Mouse (Mus musculus): ENCODE measurements at regions not wholly inside any gene's neighbourhood (a gene's known extent, or its start where the extent isn't known, plus 50 kb on each side); places are given as distances from the start of the nearest gene placed in this dataset.

GRCm38 (mm10) chr1:7535191-7535590, 2727.5 kb downstream of the Gm37988 start:
- DNase-seq (ENCODE audit: low spot score) (no peak), ATAC-seq (replicated peaks; ENCODE audit: low FRiP score, low TSS enrichment, low read depth) (no peak)
- H3K4me3 ChIP-seq (ENCODE audit: low read depth, low read length): no peak overlapping the region
- H3K27ac ChIP-seq (ENCODE audit: low read depth): no peak overlapping the region
- H3K36me3 ChIP-seq (ENCODE audit: control insufficient read depth, insufficient read depth, low read length): no peaks in the 10 kb centered on the region
- H3K9me3 ChIP-seq (ENCODE audit: control insufficient read depth, low read length): no peaks in the 10 kb centered on the region
- H3K4me1 ChIP-seq (replicated peaks; ENCODE audit: control insufficient read depth, insufficient read depth, low read length): no peaks in the 10 kb centered on the region
- H3K4me2 ChIP-seq (ENCODE audit: low read length): no peak overlapping the region
- H3K27me3 ChIP-seq (replicated peaks; ENCODE audit: control insufficient read depth, insufficient read depth, low read length): no peaks in the 10 kb centered on the region
- H3K9ac ChIP-seq (ENCODE audit: low read length): no peak overlapping the region

GRCm38 (mm10) chr1:7543492-7543891, 2735.8 kb downstream of the Gm37988 start:
- ATAC-seq (replicated peaks; ENCODE audit: low FRiP score, low TSS enrichment, low read depth) (0 out of 2 replicates have a peak, but pooled peaks have one; percentile 43), DNase-seq (ENCODE audit: low spot score) (no peak)
- Histone ChIP-seq H3K4me3 (ENCODE audit: low read depth, low read length) (no peak overlapping the region), H3K9ac (ENCODE audit: low read length) (no peak overlapping the region), H3K27me3 (replicated peaks; ENCODE audit: control insufficient read depth, insufficient read depth, low read length) (no peaks in the 10 kb centered on the region), H3K4me2 (ENCODE audit: low read length) (no peak overlapping the region), H3K4me1 (replicated peaks; ENCODE audit: control insufficient read depth, insufficient read depth, low read length) (no peaks in the 10 kb centered on the region), H3K9me3 (ENCODE audit: control insufficient read depth, low read length) (no peaks in the 10 kb centered on the region), H3K36me3 (ENCODE audit: control insufficient read depth, insufficient read depth, low read length) (no peaks in the 10 kb centered on the region), H3K27ac (ENCODE audit: low read depth) (no peak overlapping the region)
- WGBS: 23% methylated on average over 2 of the region's 2 CpGs

- Histone ChIP-seq H3K9me3 (ENCODE audit: control insufficient read depth, low read length) (no peaks in the 10 kb centered on the region), H3K27me3 (replicated peaks; ENCODE audit: control insufficient read depth, insufficient read depth, low read length) (no peaks in the 10 kb centered on the region), H3K36me3 (ENCODE audit: control insufficient read depth, insufficient read depth, low read length) (no peaks in the 10 kb centered on the region), H3K4me3 (ENCODE audit: low read depth, low read length) (no peak overlapping the region), H3K27ac (ENCODE audit: low read depth) (no peak overlapping the region), H3K4me2 (ENCODE audit: low read length) (no peak overlapping the region), H3K4me1 (replicated peaks; ENCODE audit: control insufficient read depth, insufficient read depth, low read length) (no peaks in the 10 kb centered on the region), H3K9ac (ENCODE audit: low read length) (no peak overlapping the region)
- no peak for DNase-seq (ENCODE audit: low spot score)
- ATAC-seq (replicated peaks; ENCODE audit: low FRiP score, low TSS enrichment, low read depth): no peak
- WGBS: 47% methylated on average over 2 of the region's 2 CpGs
These were observed 2740.6 kb downstream of the Gm37988 start for GRCm38 (mm10) chr1:7548261-7548660.

GRCm38 (mm10) chr1:7574787-7575186, 2767.1 kb downstream of the Gm37988 start:
- WGBS: 92% methylated on average over 1 of the region's 1 CpGs
- Histone ChIP-seq H3K27me3 (replicated peaks; ENCODE audit: control insufficient read depth, insufficient read depth, low read length) (no peaks in the 10 kb centered on the region), H3K9ac (ENCODE audit: low read length) (no peak overlapping the region), H3K27ac (ENCODE audit: low read depth) (no peak overlapping the region), H3K9me3 (ENCODE audit: control insufficient read depth, low read length) (no peaks in the 10 kb centered on the region), H3K4me3 (ENCODE audit: low read depth, low read length) (no peak overlapping the region), H3K36me3 (ENCODE audit: control insufficient read depth, insufficient read depth, low read length) (no peaks in the 10 kb centered on the region), H3K4me1 (replicated peaks; ENCODE audit: control insufficient read depth, insufficient read depth, low read length) (no peaks in the 10 kb centered on the region), H3K4me2 (ENCODE audit: low read length) (no peak overlapping the region)
- DNase-seq (ENCODE audit: low spot score) (no peak), ATAC-seq (replicated peaks; ENCODE audit: low FRiP score, low TSS enrichment, low read depth) (no peak)

DNA sequence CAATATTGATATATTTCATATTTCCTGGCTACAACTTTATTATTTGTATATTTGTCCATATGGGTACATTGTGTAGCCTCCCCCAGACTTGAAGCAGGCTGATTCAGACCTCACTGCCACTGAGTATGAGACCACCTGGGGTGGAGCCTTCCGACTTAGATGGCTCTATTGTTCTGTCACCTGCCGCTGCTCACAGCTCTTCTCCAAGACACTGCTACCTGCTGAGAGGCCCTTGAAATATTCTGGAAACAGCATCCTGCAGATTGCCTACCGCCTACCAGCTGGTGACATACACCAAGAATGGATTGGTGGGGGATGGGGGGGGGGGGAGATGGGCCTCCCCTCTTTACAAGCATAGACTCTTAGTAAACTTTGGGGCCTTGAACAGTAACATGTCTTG, 2778.7 kb downstream of the Gm37988 start:
- H3K9me3 ChIP-seq (ENCODE audit: control insufficient read depth, low read length): no peaks in the 10 kb centered on the region
- 68% methylated on average over 3 of the region's 3 CpGs for WGBS
- no peaks in the 10 kb centered on the region for H3K27me3 ChIP-seq (replicated peaks; ENCODE audit: control insufficient read depth, insufficient read depth, low read length)
- H3K36me3 ChIP-seq (ENCODE audit: control insufficient read depth, insufficient read depth, low read length): no peaks in the 10 kb centered on the region
- H3K9ac ChIP-seq (ENCODE audit: low read length): no peak overlapping the region
- DNase-seq (ENCODE audit: low spot score): no peak
- no peak overlapping the region for H3K4me2 ChIP-seq (ENCODE audit: low read length)
- H3K4me3 ChIP-seq (ENCODE audit: low read depth, low read length): no peak overlapping the region
- H3K27ac ChIP-seq (ENCODE audit: low read depth): no peak overlapping the region
- no peak for ATAC-seq (replicated peaks; ENCODE audit: low FRiP score, low TSS enrichment, low read depth)
- no peaks in the 10 kb centered on the region for H3K4me1 ChIP-seq (replicated peaks; ENCODE audit: control insufficient read depth, insufficient read depth, low read length)

- no peaks in the 10 kb centered on the region for H3K4me1 ChIP-seq (replicated peaks; ENCODE audit: control insufficient read depth, insufficient read depth, low read length)
- ATAC-seq (replicated peaks; ENCODE audit: low FRiP score, low TSS enrichment, low read depth): no peak
- H3K4me3 ChIP-seq (ENCODE audit: low read depth, low read length): no peak overlapping the region
- no peak overlapping the region for H3K9ac ChIP-seq (ENCODE audit: low read length)
- H3K36me3 ChIP-seq (ENCODE audit: control insufficient read depth, insufficient read depth, low read length): no peaks in the 10 kb centered on the region
- H3K27me3 ChIP-seq (replicated peaks; ENCODE audit: control insufficient read depth, insufficient read depth, low read length): no peaks in the 10 kb centered on the region
- no peak overlapping the region for H3K27ac ChIP-seq (ENCODE audit: low read depth)
- DNase-seq (ENCODE audit: low spot score): no peak
- H3K4me2 ChIP-seq (ENCODE audit: low read length): no peak overlapping the region
- no peaks in the 10 kb centered on the region for H3K9me3 ChIP-seq (ENCODE audit: control insufficient read depth, low read length)
These were observed 2783.6 kb downstream of the Gm37988 start for GRCm38 (mm10) chr1:7591327-7591726.
